Mouse (Mus musculus): ENCODE measurements around the gene Cldn10. TPM values are rescaled to one million over a fixed set of nuclear protein-coding genes. Genes with fewer than 3 reads are reported as not detected.

The Cldn10 gene
- total and polyA plus RNA-seq, 3 experiments: 0.16 TPM; not detected in 2

- H3K36me3 ChIP-seq (replicated peaks): no peaks in the 10 kb centered on the region
- TF ChIP-seq CTCF (IDR thresholded peaks at IDR 0.05; ENCODE audit: low read depth, low read length) (no peak), POLR2AphosphoS5 (IDR thresholded peaks at IDR 0.05; ENCODE audit: insufficient replicate concordance, low read depth, low read length) (no peak), TAL1 (conservative IDR thresholded peaks at IDR 0.05; ENCODE audit: low read depth, low read length) (no peak), GATA1 (IDR thresholded peaks at IDR 0.05; ENCODE audit: borderline replicate concordance, low read length) (no peak), GATA2 (IDR thresholded peaks at IDR 0.05; ENCODE audit: borderline replicate concordance, low read depth, low read length) (no peak)
- 0 out of 2 replicates have a peak, but pooled peaks cover 2% of the 10 kb centered on the region for H3K4me1 ChIP-seq (ENCODE audit: insufficient read depth, low read depth, low read length)
- H3K9me3 ChIP-seq (replicated peaks): peaks cover 6% of the 10 kb centered on the region
- H3K27me3 ChIP-seq (ENCODE audit: insufficient read depth, low read length): peaks cover 26% of the 10 kb centered on the region
- no peak for DNase-seq (ENCODE audit: low spot score)
- ATAC-seq (ENCODE audit: extremely low read depth, insufficient number of reproducible peaks, low FRiP score, poor library complexity, severe bottlenecking): no peak
- no peak overlapping the region for H3K4me3 ChIP-seq (ENCODE audit: low read depth, low read length)
Observed at GRCm38 (mm10) chr14:118836145-118836544, 48.4 kb downstream of the Cldn10 start.

GRCm38 (mm10) chr14:118836754-118837153 lies 49.0 kb downstream of the Cldn10 start:
- ATAC-seq (ENCODE audit: extremely low read depth, insufficient number of reproducible peaks, low FRiP score, poor library complexity, severe bottlenecking): no peak
- TF ChIP-seq POLR2AphosphoS5 (IDR thresholded peaks at IDR 0.05; ENCODE audit: insufficient replicate concordance, low read depth, low read length) (no peak), TAL1 (conservative IDR thresholded peaks at IDR 0.05; ENCODE audit: low read depth, low read length) (no peak)
- DNase-seq (ENCODE audit: low spot score): no peak
- Histone ChIP-seq H3K36me3 (replicated peaks) (no peaks in the 10 kb centered on the region), H3K27me3 (ENCODE audit: insufficient read depth, low read length) (peaks cover 25% of the 10 kb centered on the region), H3K9me3 (replicated peaks) (peaks cover 6% of the 10 kb centered on the region), H3K4me3 (ENCODE audit: low read depth, low read length) (no peak overlapping the region), H3K4me1 (ENCODE audit: insufficient read depth, low read depth, low read length) (0 out of 2 replicates have a peak, but pooled peaks cover 2% of the 10 kb centered on the region)

- DNase-seq (ENCODE audit: low spot score): no peak
- Histone ChIP-seq H3K36me3 (replicated peaks) (no peaks in the 10 kb centered on the region), H3K4me1 (ENCODE audit: insufficient read depth, low read depth, low read length) (0 out of 2 replicates have a peak, but pooled peaks cover 2% of the 10 kb centered on the region), H3K9me3 (replicated peaks) (peaks cover 6% of the 10 kb centered on the region), H3K4me3 (ENCODE audit: low read depth, low read length) (no peak overlapping the region), H3K27me3 (ENCODE audit: insufficient read depth, low read length) (peaks cover 21% of the 10 kb centered on the region)
- TF ChIP-seq TAL1 (conservative IDR thresholded peaks at IDR 0.05; ENCODE audit: low read depth, low read length) (no peak), GATA2 (IDR thresholded peaks at IDR 0.05; ENCODE audit: borderline replicate concordance, low read depth, low read length) (no peak), GATA1 (IDR thresholded peaks at IDR 0.05; ENCODE audit: borderline replicate concordance, low read length) (no peak), POLR2AphosphoS5 (IDR thresholded peaks at IDR 0.05; ENCODE audit: insufficient replicate concordance, low read depth, low read length) (no peak), CTCF (IDR thresholded peaks at IDR 0.05; ENCODE audit: low read depth, low read length) (no peak)
- ATAC-seq (ENCODE audit: extremely low read depth, insufficient number of reproducible peaks, low FRiP score, poor library complexity, severe bottlenecking): no peak
Observed at GRCm38 (mm10) chr14:118838556-118839120, 50.9 kb downstream of the Cldn10 start.

- TF ChIP-seq POLR2AphosphoS5 (IDR thresholded peaks at IDR 0.05; ENCODE audit: insufficient replicate concordance, low read depth, low read length) (no peak), CTCF (IDR thresholded peaks at IDR 0.05; ENCODE audit: low read depth, low read length) (no peak), TAL1 (conservative IDR thresholded peaks at IDR 0.05; ENCODE audit: low read depth, low read length) (no peak), GATA1 (IDR thresholded peaks at IDR 0.05; ENCODE audit: borderline replicate concordance, low read length) (no peak), GATA2 (IDR thresholded peaks at IDR 0.05; ENCODE audit: borderline replicate concordance, low read depth, low read length) (no peak)
- Histone ChIP-seq H3K9me3 (replicated peaks) (peaks cover 6% of the 10 kb centered on the region), H3K4me1 (ENCODE audit: insufficient read depth, low read depth, low read length) (0 out of 2 replicates have a peak, but pooled peaks cover 2% of the 10 kb centered on the region), H3K27me3 (ENCODE audit: insufficient read depth, low read length) (peaks cover 21% of the 10 kb centered on the region), H3K36me3 (replicated peaks) (no peaks in the 10 kb centered on the region), H3K4me3 (ENCODE audit: low read depth, low read length) (no peak overlapping the region)
- no peak for ATAC-seq (ENCODE audit: extremely low read depth, insufficient number of reproducible peaks, low FRiP score, poor library complexity, severe bottlenecking)
- DNase-seq (ENCODE audit: low spot score): no peak
Observed at GRCm38 (mm10) chr14:118839416-118839815, 51.7 kb downstream of the Cldn10 start.

GRCm38 (mm10) chr14:118840027-118840426 lies 52.3 kb downstream of the Cldn10 start:
- no peaks in the 10 kb centered on the region for H3K36me3 ChIP-seq (replicated peaks)
- TF ChIP-seq GATA1 (IDR thresholded peaks at IDR 0.05; ENCODE audit: borderline replicate concordance, low read length): no peak
- TF ChIP-seq POLR2AphosphoS5 (IDR thresholded peaks at IDR 0.05; ENCODE audit: insufficient replicate concordance, low read depth, low read length): peak; percentile 57; the same call in 1 of the 2 replicates
- no peak; the same call in 1 of the 2 replicates for TF ChIP-seq CTCF (IDR thresholded peaks at IDR 0.05; ENCODE audit: low read depth, low read length)
- TF ChIP-seq GATA2 (IDR thresholded peaks at IDR 0.05; ENCODE audit: borderline replicate concordance, low read depth, low read length): no peak
- peaks cover 6% of the 10 kb centered on the region for H3K9me3 ChIP-seq (replicated peaks)
- ATAC-seq (ENCODE audit: extremely low read depth, insufficient number of reproducible peaks, low FRiP score, poor library complexity, severe bottlenecking) (no peak), DNase-seq (ENCODE audit: low spot score) (no peak)
- peaks cover 27% of the 10 kb centered on the region for H3K27me3 ChIP-seq (ENCODE audit: insufficient read depth, low read length)
- 0 out of 2 replicates have a peak, but pooled peaks cover 2% of the 10 kb centered on the region for H3K4me1 ChIP-seq (ENCODE audit: insufficient read depth, low read depth, low read length)
- H3K4me3 ChIP-seq (ENCODE audit: low read depth, low read length): no peak overlapping the region; the same call in 1 of the 2 replicates

GRCm38 (mm10) chr14:118842353-118842752 lies 54.6 kb downstream of the Cldn10 start:
- no peaks in the 10 kb centered on the region for H3K36me3 ChIP-seq (replicated peaks)
- TF ChIP-seq GATA2 (IDR thresholded peaks at IDR 0.05; ENCODE audit: borderline replicate concordance, low read depth, low read length) (no peak), POLR2AphosphoS5 (IDR thresholded peaks at IDR 0.05; ENCODE audit: insufficient replicate concordance, low read depth, low read length) (no peak), TAL1 (conservative IDR thresholded peaks at IDR 0.05; ENCODE audit: low read depth, low read length) (no peak), CTCF (IDR thresholded peaks at IDR 0.05; ENCODE audit: low read depth, low read length) (no peak), GATA1 (IDR thresholded peaks at IDR 0.05; ENCODE audit: borderline replicate concordance, low read length) (no peak)
- no peak overlapping the region for H3K4me3 ChIP-seq (ENCODE audit: low read depth, low read length)
- DNase-seq (ENCODE audit: low spot score): no peak
- peaks cover 6% of the 10 kb centered on the region for H3K9me3 ChIP-seq (replicated peaks)
- peaks cover 29% of the 10 kb centered on the region for H3K27me3 ChIP-seq (ENCODE audit: insufficient read depth, low read length)
- H3K4me1 ChIP-seq (ENCODE audit: insufficient read depth, low read depth, low read length): peaks cover 8% of the 10 kb centered on the region
- ATAC-seq (ENCODE audit: extremely low read depth, insufficient number of reproducible peaks, low FRiP score, poor library complexity, severe bottlenecking): no peak
